Mouse (Mus musculus): ENCODE results near the gene Appl1.
A peak's percentile ranks its signal among the peaks of the same experiment; 100 is the strongest.

The Appl1 gene

DNA sequence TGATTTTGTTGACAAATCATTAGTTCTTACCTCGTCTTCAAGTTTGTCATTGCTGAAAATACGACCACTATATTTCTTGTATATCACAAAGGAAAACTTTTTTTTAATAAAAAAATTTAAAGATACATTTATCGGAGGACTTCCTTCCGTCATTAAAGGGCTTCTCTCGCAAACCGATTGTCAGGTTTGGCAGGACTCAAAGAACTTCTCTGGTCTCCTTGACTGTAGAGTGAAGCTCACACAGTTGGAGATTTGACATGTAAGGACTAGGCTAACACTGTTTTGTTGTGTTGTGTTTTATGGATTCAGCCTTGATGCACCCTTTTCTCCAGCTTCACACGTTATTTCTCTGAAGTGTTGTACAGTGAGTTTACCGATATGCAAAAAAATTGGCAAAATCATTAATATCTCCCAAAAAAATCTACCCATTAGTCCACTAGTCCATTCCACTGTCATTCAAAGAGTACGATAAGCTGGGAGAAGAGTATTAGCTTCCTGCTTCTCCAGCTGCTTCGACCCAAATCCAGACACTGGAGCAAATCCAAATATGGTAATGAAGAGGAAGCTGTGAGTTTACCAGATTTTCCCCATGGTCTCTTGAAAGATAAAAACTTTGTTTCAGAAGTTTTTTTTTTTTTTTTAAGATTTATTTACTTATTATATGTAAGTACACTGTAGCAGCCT is at the start of gene Appl1:
TSS of gene Appl1 (minus strand) at position 127 of the 684 bp plus-strand sequence.
- DNase-seq (ENCODE audit: low spot score in 2 of 2): no peak

GRCm38 (mm10) chr14:27019850-27020249 is 48.8 kb upstream of the Appl1 start:
- no peak for DNase-seq (ENCODE audit: low spot score in 2 of 2)

GRCm38 (mm10) chr14:27017936-27018335 is 46.9 kb upstream of the Appl1 start:
- no peak for DNase-seq (ENCODE audit: low spot score in 2 of 2)

- DNase-seq (ENCODE audit: low spot score in 2 of 2): no peak
Observed at GRCm38 (mm10) chr14:27013658-27014057, 42.6 kb upstream of the Appl1 start.

- DNase-seq (ENCODE audit: low spot score in 2 of 2): no peak
Observed at GRCm38 (mm10) chr14:27011561-27011960, 40.5 kb upstream of the Appl1 start.

DNA sequence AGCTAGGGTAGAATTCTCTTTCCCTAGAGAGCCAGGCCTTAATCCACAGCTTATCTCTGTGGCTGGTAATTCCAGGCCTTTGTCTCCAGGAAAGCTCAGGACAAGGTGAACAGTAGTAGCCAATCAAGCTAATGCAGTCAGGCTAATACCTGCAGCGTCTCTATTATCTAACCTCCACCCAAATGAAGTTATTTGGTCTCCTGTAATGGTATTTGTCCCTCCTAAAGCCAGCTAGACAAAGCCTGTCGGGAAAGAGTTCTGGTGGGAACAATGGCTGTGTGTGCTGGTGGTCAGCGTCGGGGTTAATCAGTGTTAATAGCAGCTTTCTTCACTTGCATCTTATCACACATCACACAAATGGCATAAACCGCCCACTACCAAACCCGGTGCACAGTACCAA is 34.9 kb upstream of the Appl1 start:
- DNase-seq (ENCODE audit: low spot score in 2 of 2): no peak

DNA sequence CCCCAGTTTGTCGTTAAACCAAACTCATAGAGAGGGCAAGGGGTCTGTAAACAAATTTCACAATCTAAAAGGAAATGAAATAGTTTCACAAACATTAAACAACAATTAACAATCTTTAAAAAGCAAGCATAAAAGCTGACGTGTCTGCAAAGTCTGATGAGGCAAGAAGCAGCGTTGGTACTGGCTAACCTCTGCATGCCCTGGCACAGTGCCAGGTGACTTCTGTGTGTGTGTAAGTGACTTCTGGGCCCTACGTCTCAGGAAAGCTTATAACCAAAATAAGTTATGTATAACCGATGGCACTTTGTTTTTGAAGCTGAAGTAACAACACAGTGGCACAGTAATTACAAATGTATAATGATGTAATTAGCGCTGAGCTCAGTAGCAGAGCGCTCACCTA is 33.9 kb upstream of the Appl1 start:
- DNase-seq (ENCODE audit: low spot score in 2 of 2): no peak

GRCm38 (mm10) chr14:27000386-27000785 is 29.4 kb upstream of the Appl1 start:
- no peak for DNase-seq (ENCODE audit: low spot score in 2 of 2)

DNA sequence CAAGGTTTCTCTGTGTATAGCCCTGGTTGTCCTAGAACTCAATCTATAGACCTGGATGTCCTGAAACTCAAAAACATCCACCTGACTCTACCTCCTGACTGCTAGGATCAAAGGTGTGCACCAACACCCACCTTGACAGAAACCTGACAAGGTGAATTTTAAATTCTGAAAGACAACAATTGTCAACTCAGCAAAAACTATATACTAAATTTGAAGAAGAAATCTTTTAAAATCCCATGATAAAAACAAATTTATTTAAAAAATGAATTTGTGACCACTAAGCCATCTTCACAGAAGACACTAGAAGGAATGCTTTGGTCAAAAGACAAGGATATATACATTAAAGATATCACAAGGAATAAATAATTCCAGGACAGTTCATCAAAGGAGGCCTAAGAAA is 25.2 kb upstream of the Appl1 start:
- DNase-seq (ENCODE audit: low spot score in 2 of 2): no peak

DNA sequence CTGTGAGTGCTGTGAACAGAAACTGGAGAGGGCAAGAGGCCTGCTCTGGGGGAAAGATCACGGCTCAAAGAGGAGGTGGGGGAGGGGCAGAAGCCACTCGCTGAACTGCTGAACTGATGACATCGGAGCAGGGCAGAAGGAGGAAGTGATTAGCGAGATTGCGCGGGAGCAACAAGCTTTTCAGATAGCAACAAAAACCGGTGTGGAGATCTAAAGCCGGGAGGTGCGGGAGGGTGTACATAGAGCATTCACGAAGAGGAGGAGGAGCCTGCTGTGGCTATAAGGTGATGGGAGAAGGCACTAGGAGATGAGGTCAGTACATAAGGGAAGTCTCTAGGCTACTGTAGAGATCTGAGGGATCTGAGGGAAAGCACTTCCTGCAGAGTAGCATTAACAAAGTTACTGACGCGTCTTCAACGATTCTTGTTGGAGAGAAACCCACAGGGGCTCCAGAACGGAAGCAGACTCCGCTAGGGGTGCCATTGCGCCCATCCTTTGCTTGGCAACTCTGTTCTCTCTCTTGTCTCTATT is 23.2 kb upstream of the Appl1 start, which contains the start of gene Hesx1:
TSS of gene Hesx1 (plus strand) at position 206 of the 531 bp plus-strand sequence.
- DNase-seq (ENCODE audit: low spot score in 2 of 2): peak in 1 of 2 experiments; percentile 30

- DNase-seq (ENCODE audit: low spot score in 2 of 2): no peak
Observed at GRCm38 (mm10) chr14:26993427-26993826, 22.4 kb upstream of the Appl1 start.

GRCm38 (mm10) chr14:26991622-26992021 is 20.6 kb upstream of the Appl1 start:
- no peak for DNase-seq (ENCODE audit: low spot score in 2 of 2)

DNA sequence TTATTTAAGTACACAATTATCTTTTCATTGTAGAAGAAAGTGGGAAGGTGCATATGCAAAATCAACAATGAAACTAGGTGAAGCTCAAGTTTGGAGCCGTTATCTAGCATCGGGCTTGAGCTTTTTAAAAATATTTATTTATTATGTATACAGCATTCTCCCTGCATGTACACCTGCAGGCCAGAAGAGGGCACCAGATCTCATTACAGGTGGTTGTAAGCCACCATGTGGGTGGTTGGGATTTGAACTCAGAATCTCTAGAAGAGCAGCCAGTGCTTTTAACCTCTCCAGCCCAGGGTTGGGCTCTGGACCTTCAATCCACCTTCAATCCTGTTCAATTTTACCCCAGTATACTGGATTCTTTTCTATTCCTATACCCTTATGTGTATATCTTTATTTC is 17.7 kb upstream of the Appl1 start:
- no peak for DNase-seq (ENCODE audit: low spot score in 2 of 2)

- no peak for DNase-seq (ENCODE audit: low spot score in 2 of 2)
Observed at GRCm38 (mm10) chr14:26982150-26982530, 11.1 kb upstream of the Appl1 start.

- no peak for DNase-seq (ENCODE audit: low spot score in 2 of 2)
Observed at GRCm38 (mm10) chr14:26981494-26982149, 10.6 kb upstream of the Appl1 start.

DNA sequence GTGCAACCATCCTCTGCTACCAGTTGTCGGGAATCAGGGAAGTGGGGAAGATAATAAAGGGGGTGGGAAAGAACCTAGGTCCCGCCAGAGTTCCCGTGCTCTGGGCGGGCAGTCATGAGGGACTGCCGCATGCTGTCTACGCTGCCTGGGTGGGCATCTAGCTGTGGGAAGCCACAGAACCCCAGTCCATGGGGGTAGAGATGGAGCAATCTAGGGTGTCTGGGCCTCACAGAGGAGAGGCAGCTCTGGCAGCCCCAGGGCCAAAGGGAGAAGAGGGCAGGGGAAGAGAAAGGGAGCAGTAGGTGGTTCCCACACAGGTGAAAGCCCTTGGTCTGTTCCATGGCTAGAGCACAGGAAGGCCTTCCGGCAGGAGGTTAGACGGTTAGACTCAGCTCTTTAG is 10.0 kb upstream of the Appl1 start:
- DNase-seq (ENCODE audit: low spot score in 2 of 2): no peak

- no peak for DNase-seq (ENCODE audit: low spot score in 2 of 2)
Observed at GRCm38 (mm10) chr14:26979808-26980207, 8.8 kb upstream of the Appl1 start.

GRCm38 (mm10) chr14:26977500-26977899 is 6.5 kb upstream of the Appl1 start:
- DNase-seq (ENCODE audit: low spot score in 2 of 2): no peak

- peak; percentile 42 to 43 for DNase-seq (ENCODE audit: low spot score in 2 of 2)
Observed at GRCm38 (mm10) chr14:26976212-26976611, 5.2 kb upstream of the Appl1 start.

GRCm38 (mm10) chr14:26975490-26975889 is 4.5 kb upstream of the Appl1 start:
- no peak for DNase-seq (ENCODE audit: low spot score in 2 of 2)

- DNase-seq (ENCODE audit: low spot score in 2 of 2): no peak
Observed at GRCm38 (mm10) chr14:26973089-26973488, 2.1 kb upstream of the Appl1 start.

DNA sequence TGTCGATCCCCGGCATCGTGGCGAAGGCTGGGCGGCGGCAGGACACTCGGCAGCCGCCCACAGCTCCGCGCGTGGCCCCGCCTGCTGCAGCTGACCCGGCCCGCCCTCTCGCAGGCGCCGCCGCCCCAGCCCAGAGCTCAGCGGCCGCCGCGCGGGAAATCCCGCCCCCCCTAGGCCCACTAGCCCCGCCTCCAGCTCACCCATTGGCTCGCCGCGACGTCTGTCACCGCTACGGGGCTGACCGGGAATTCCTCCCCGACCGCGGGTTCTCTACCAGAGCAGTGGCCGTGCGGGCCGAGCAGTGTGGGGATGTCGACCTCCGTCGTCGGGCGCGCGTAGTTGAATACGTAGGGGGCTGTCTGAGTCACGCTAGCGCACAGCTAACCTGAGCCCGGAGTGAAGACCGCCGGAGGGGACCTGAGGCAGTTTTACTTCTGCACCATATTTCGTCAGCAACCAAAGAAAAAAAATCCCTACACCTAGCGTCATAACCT is 546 bp downstream of the Appl1 start:
- DNase-seq (ENCODE audit: low spot score in 2 of 2): peak; percentile 96 to 98

DNA sequence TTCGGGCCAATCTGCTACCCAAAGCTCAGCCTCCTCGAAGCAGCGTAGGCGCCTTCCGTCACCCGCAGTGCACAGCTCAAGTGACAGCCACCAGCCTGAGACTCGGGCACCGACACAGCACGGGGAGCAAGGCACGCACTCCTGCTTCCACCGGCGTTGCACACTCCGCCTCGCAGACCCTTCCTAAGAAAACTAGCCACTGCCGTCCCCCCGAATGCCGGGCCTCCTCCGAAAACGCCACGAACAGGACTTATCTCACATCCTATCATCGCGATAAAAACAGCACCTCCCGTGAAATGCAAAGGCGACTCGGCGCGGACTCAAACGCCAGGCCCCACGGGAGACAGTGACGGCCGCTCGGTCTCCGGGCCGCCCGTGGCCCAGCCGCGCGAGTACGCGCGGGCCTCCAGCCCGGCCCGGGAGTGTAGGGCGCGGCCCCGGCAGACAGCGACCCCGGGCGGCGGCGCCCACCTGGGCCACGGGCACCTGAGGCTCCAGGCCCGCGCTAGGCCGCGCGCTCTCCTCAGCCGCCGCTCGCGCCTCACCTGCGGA is 1.1 kb downstream of the Appl1 start:
- peak; percentile 73 to 76 for DNase-seq (ENCODE audit: low spot score in 2 of 2)
